Mouse (Mus musculus) kidney, adult 2 months (tissue): ENCODE results near the gene Armh2.

Experiments
- CTCF ChIP-seq: fragments of 200-500 bp; conservative IDR thresholded peaks from 2 replicates; pipeline ENCODE4 v1.5.1; 2011; ENCODE audit warnings: low read depth, mild to moderate bottlenecking, control low read depth, low read length, moderate library complexity, mixed read lengths; ENCODE audit not compliant: insufficient read depth, insufficient read length
- POLR2A ChIP-seq: fragments of 200-500 bp; IDR thresholded peaks from one replicate; pipeline ENCODE4 v1.6.1; 2011; ENCODE audit warnings: low read depth, low read length, control low read depth

GRCm38 (mm10) chr13:24787477-24787876, 46.4 kb downstream of the Armh2 start:
- TF ChIP-seq CTCF (no peak), POLR2A (no peak)
